Mouse (Mus musculus): Measurements from ENCODE around the gene Tmem104. TPM values are rescaled to one million over a fixed set of nuclear protein-coding genes. Genes with fewer than 3 reads are reported as not detected.
A peak's percentile ranks its signal among the peaks of the same experiment; 100 is the strongest.

The Tmem104 gene
- total and polyA plus RNA-seq, 2 experiments from 2014 or later = 7.6 to 8.8 TPM

GRCm38 (mm10) chr11:115162205-115162601, 25.1 kb upstream of the Tmem104 start:
- H3K27ac ChIP-seq (ENCODE audit: low read depth, low read length) = no peak overlapping the region

GRCm38 (mm10) chr11:115162832-115163480, 24.3 kb upstream of the Tmem104 start, which contains the start of gene Slc9a3r1:
TSS of gene Slc9a3r1 (plus strand) at chr11:115163341.
- peak within 1 kb of the TSS; percentile 48 for H3K27ac ChIP-seq (ENCODE audit: low read depth, low read length)
- no peaks in the 10 kb centered on the region for H3K36me3 ChIP-seq (ENCODE audit: insufficient read depth)
- WGBS = 2% methylated on average over 47 of the region's 47 CpGs
- TF ChIP-seq CTCF (IDR thresholded peaks at IDR 0.05; ENCODE audit: low read depth) = no peak
- peak within 1 kb of the TSS; percentile 51 for H3K9ac ChIP-seq
- ATAC-seq = peak; percentile 97
- peak; percentile 91 for DNase-seq
- no peaks in the 10 kb centered on the region for H3K9me3 ChIP-seq (ENCODE audit: low read length)
- peak within 1 kb of the TSS; percentile 56 for H3K4me3 ChIP-seq (ENCODE audit: low read depth, low read length)
- H3K27me3 ChIP-seq (ENCODE audit: insufficient read depth, low read length) = peaks cover 18% of the 10 kb centered on the region
- no peaks in the 10 kb centered on the region; the same call in 1 of the 2 replicates for H3K4me1 ChIP-seq (ENCODE audit: insufficient read depth)
- H3K4me2 ChIP-seq (ENCODE audit: low read depth) = peak within 1 kb of the TSS; percentile 73

More at GRCm38 (mm10) chr11:115162205-115162601, 25.1 kb upstream of the Tmem104 start:
- DNase-seq (no peak), ATAC-seq (no peak)
- Histone ChIP-seq H3K4me1 (ENCODE audit: insufficient read depth) (no peaks in the 10 kb centered on the region; the same call in 1 of the 2 replicates), H3K9ac (no peak overlapping the region), H3K27me3 (ENCODE audit: insufficient read depth, low read length) (peaks cover 18% of the 10 kb centered on the region), H3K4me2 (ENCODE audit: low read depth) (0 out of 2 replicates have a peak overlapping the region, but pooled peaks have one; percentile 73), H3K36me3 (ENCODE audit: insufficient read depth) (no peaks in the 10 kb centered on the region), H3K9me3 (ENCODE audit: low read length) (no peaks in the 10 kb centered on the region), H3K4me3 (ENCODE audit: low read depth, low read length) (no peak overlapping the region)
- WGBS = 31% methylated on average over 9 of the region's 9 CpGs
- TF ChIP-seq CTCF (IDR thresholded peaks at IDR 0.05; ENCODE audit: low read depth) = no peak

- DNase-seq = peak; percentile 52
- H3K27ac ChIP-seq (ENCODE audit: low read depth, low read length) = peak overlapping the region; percentile 48
- peak; percentile 52 for TF ChIP-seq CTCF (IDR thresholded peaks at IDR 0.05; ENCODE audit: low read depth)
- 2% methylated on average over 47 of the region's 47 CpGs for WGBS
- no peaks in the 10 kb centered on the region for H3K9me3 ChIP-seq (ENCODE audit: low read length)
- H3K9ac ChIP-seq = peak overlapping the region; percentile 51
- no peaks in the 10 kb centered on the region; the same call in 1 of the 2 replicates for H3K4me1 ChIP-seq (ENCODE audit: insufficient read depth)
- ATAC-seq = peak; percentile 49; the same call in 1 of the 2 replicates
- peak overlapping the region; percentile 73 for H3K4me2 ChIP-seq (ENCODE audit: low read depth)
- H3K27me3 ChIP-seq (ENCODE audit: insufficient read depth, low read length) = peaks cover 18% of the 10 kb centered on the region
- no peaks in the 10 kb centered on the region for H3K36me3 ChIP-seq (ENCODE audit: insufficient read depth)
- H3K4me3 ChIP-seq (ENCODE audit: low read depth, low read length) = peak overlapping the region; percentile 56
These were observed 23.6 kb upstream of the Tmem104 start for GRCm38 (mm10) chr11:115163568-115164150.

GRCm38 (mm10) chr11:115164341-115164975, 22.8 kb upstream of the Tmem104 start:
- DNase-seq (no peak), ATAC-seq (no peak)
- WGBS = 2% methylated on average over 14 of the region's 14 CpGs
- no peak for TF ChIP-seq CTCF (IDR thresholded peaks at IDR 0.05; ENCODE audit: low read depth)
- H3K9ac ChIP-seq = peak overlapping the region; percentile 51
- peak overlapping the region; percentile 73 for H3K4me2 ChIP-seq (ENCODE audit: low read depth)
- no peaks in the 10 kb centered on the region; the same call in 1 of the 2 replicates for H3K4me1 ChIP-seq (ENCODE audit: insufficient read depth)
- no peaks in the 10 kb centered on the region for H3K9me3 ChIP-seq (ENCODE audit: low read length)
- H3K27me3 ChIP-seq (ENCODE audit: insufficient read depth, low read length) = peaks cover 18% of the 10 kb centered on the region
- no peak overlapping the region for H3K27ac ChIP-seq (ENCODE audit: low read depth, low read length)
- H3K36me3 ChIP-seq (ENCODE audit: insufficient read depth) = no peaks in the 10 kb centered on the region
- H3K4me3 ChIP-seq (ENCODE audit: low read depth, low read length) = peak overlapping the region; percentile 56

- Histone ChIP-seq H3K36me3 (ENCODE audit: insufficient read depth) (no peaks in the 10 kb centered on the region), H3K4me3 (ENCODE audit: low read depth, low read length) (peak overlapping the region; percentile 56), H3K27me3 (ENCODE audit: insufficient read depth, low read length) (peaks cover 18% of the 10 kb centered on the region), H3K4me2 (ENCODE audit: low read depth) (peak overlapping the region; percentile 73), H3K9me3 (ENCODE audit: low read length) (no peaks in the 10 kb centered on the region), H3K4me1 (ENCODE audit: insufficient read depth) (no peaks in the 10 kb centered on the region; the same call in 1 of the 2 replicates), H3K9ac (no peak overlapping the region), H3K27ac (ENCODE audit: low read depth, low read length) (no peak overlapping the region)
- WGBS = 6% methylated on average over 9 of the region's 9 CpGs
- DNase-seq (peak; percentile 48), ATAC-seq (no peak)
- no peak for TF ChIP-seq CTCF (IDR thresholded peaks at IDR 0.05; ENCODE audit: low read depth)
These were observed 22.3 kb upstream of the Tmem104 start for GRCm38 (mm10) chr11:115164976-115165374.

- H3K27ac ChIP-seq (ENCODE audit: low read depth, low read length) = no peak overlapping the region
- TF ChIP-seq CTCF (IDR thresholded peaks at IDR 0.05; ENCODE audit: low read depth) = no peak
- H3K27me3 ChIP-seq (ENCODE audit: insufficient read depth, low read length) = peaks cover 18% of the 10 kb centered on the region
- H3K4me2 ChIP-seq (ENCODE audit: low read depth) = no peak overlapping the region
- DNase-seq = no peak
- H3K9ac ChIP-seq = no peak overlapping the region
- no peaks in the 10 kb centered on the region for H3K36me3 ChIP-seq (ENCODE audit: insufficient read depth)
- H3K4me3 ChIP-seq (ENCODE audit: low read depth, low read length) = no peak overlapping the region
- H3K4me1 ChIP-seq (ENCODE audit: insufficient read depth) = no peaks in the 10 kb centered on the region; the same call in 1 of the 2 replicates
- ATAC-seq = no peak
- no peaks in the 10 kb centered on the region for H3K9me3 ChIP-seq (ENCODE audit: low read length)
- WGBS = 91% methylated on average over 3 of the region's 3 CpGs
These were observed 20.5 kb upstream of the Tmem104 start for GRCm38 (mm10) chr11:115166776-115167175.
